Mouse (Mus musculus): Measurements from ENCODE around the gene Il12rb2. TPM values are rescaled to one million over a fixed set of nuclear protein-coding genes. Genes with fewer than 3 reads are reported as not detected.

Il12rb2 gene
- polyA plus RNA-seq, 1 experiment from 2014 or later, result not detected

GRCm38 (mm10) chr6:67244451-67244850 lies 131.5 kb downstream of the Il12rb2 start:
- no peaks in the 10 kb centered on the region for H3K4me1 ChIP-seq (replicated peaks)
- H3K27ac ChIP-seq, result no peak overlapping the region
- H3K36me3 ChIP-seq, result no peaks in the 10 kb centered on the region
- H3K27me3 ChIP-seq, result no peaks in the 10 kb centered on the region
- H3K4me2 ChIP-seq (replicated peaks), result no peak overlapping the region
- ATAC-seq, result no peak
- H3K9me3 ChIP-seq, result no peaks in the 10 kb centered on the region
- H3K4me3 ChIP-seq (replicated peaks), result no peak overlapping the region
- 83% methylated on average over 5 of the region's 5 CpGs for WGBS
- H3K9ac ChIP-seq (replicated peaks), result no peak overlapping the region

- no peaks in the 10 kb centered on the region for H3K27me3 ChIP-seq
Observed at GRCm38 (mm10) chr6:67243765-67244420, 132.1 kb downstream of the Il12rb2 start.

More at GRCm38 (mm10) chr6:67243765-67244420, 132.1 kb downstream of the Il12rb2 start:
- ATAC-seq, result no peak
- H3K9me3 ChIP-seq, result no peaks in the 10 kb centered on the region
- H3K4me2 ChIP-seq (replicated peaks), result no peak overlapping the region
- no peaks in the 10 kb centered on the region for H3K4me1 ChIP-seq (replicated peaks)
- H3K36me3 ChIP-seq, result no peaks in the 10 kb centered on the region
- H3K4me3 ChIP-seq (replicated peaks), result no peak overlapping the region
- H3K9ac ChIP-seq (replicated peaks), result no peak overlapping the region
- 96% methylated on average over 7 of the region's 7 CpGs for WGBS
- no peak overlapping the region for H3K27ac ChIP-seq

Other genes starting within 250 kb of the Il12rb2 start
- 316 and 320 TPM in 2 replicates for gene Serbp1, start 138.0 kb downstream of the Il12rb2 start, polyA plus RNA-seq (2015; fragmentation: Nextera tagmentation; extraction: Ambion mirVana)
- gene Il23r, start 115.7 kb upstream of the Il12rb2 start, polyA plus RNA-seq (2015; fragmentation: Nextera tagmentation; extraction: Ambion mirVana), result not detected in 2 replicates
- 0.18 and 0.20 TPM in 2 replicates for gene Tacstd2, start 159.6 kb upstream of the Il12rb2 start, polyA plus RNA-seq (2015; fragmentation: Nextera tagmentation; extraction: Ambion mirVana)

All from midbrain, embryonic 13.5 days (tissue).